Mouse (Mus musculus) heart, embryonic 14.5 days (tissue): ENCODE data around the gene Ankzf1. TPM values are rescaled to one million over a fixed set of nuclear protein-coding genes. Genes with fewer than 3 reads are reported as not detected.
A peak's percentile ranks its signal among the peaks of the same experiment; 100 is the strongest.

Experiments used
- ATAC-seq: fragments of 200-750 bp; cut with Nextera tagmentation; 2 replicates; pipeline ENCODE4 v1.8.0; 2017; ENCODE audit warnings: low read depth, moderate TSS enrichment; ENCODE audit not compliant: insufficient number of reproducible peaks, insufficient read depth, low FRiP score
- H3K27ac ChIP-seq, 2 experiments: fragments of 200-500 bp in 1 of 2; fragments of 300-500 bp in 1 of 2; sonication (generic) in 1 of 2; replicated peaks in 1 of 2; 2 replicates each; pipeline ENCODE4 v1.5.1; 2012 to 2014; ENCODE audit warnings: low read depth in 2 of 2, low read length in 2 of 2, control low read depth in 1 of 2, mild to moderate bottlenecking in 1 of 2, mixed read lengths in 1 of 2; ENCODE audit not compliant: control insufficient read depth in 1 of 2, insufficient read depth in 1 of 2
- H3K27me3 ChIP-seq: fragments of 300-500 bp; sonication (generic); 2 replicates; pipeline ENCODE4 v1.6.1; 2014; ENCODE audit warnings: mild to moderate bottlenecking, low read length, control low read depth; ENCODE audit not compliant: control insufficient read depth, insufficient read depth
- H3K36me3 ChIP-seq: fragments of 300-500 bp; sonication (generic); 2 replicates; pipeline ENCODE4 v1.6.1; 2014; ENCODE audit warnings: mild to moderate bottlenecking, control low read depth, low read length, mixed read lengths; ENCODE audit not compliant: control insufficient read depth, insufficient read depth
- H3K4me1 ChIP-seq, 2 experiments: fragments of 200-500 bp in 1 of 2; fragments of 300-500 bp in 1 of 2; sonication (generic) in 1 of 2; 2 replicates each; pipeline ENCODE4 v1.6.1; 2012 to 2014; ENCODE audit warnings: low read length in 2 of 2, control low read depth in 1 of 2, mixed read lengths in 1 of 2; ENCODE audit not compliant: control insufficient read depth in 2 of 2, insufficient read depth in 2 of 2
- H3K4me2 ChIP-seq: fragments of 300-500 bp; sonication (generic); 2 replicates; pipeline ENCODE4 v1.6.1; 2014; ENCODE audit warnings: mild to moderate bottlenecking, low read length
- H3K4me3 ChIP-seq, 2 experiments: fragments of 200-500 bp in 1 of 2; fragments of 300-500 bp in 1 of 2; sonication (generic) in 1 of 2; 2 replicates each; pipeline ENCODE4 v1.5.1; 2012 to 2014; ENCODE audit warnings: low read length in 2 of 2, mild to moderate bottlenecking in 2 of 2, control low read depth in 1 of 2, low read depth in 1 of 2, moderate library complexity in 1 of 2; ENCODE audit not compliant: control insufficient read depth in 1 of 2, insufficient read depth in 1 of 2
- H3K9ac ChIP-seq: fragments of 300-500 bp; sonication (generic); 2 replicates; pipeline ENCODE4 v1.6.1; 2014; ENCODE audit warnings: mild to moderate bottlenecking, low read length
- H3K9me3 ChIP-seq: fragments of 300-500 bp; sonication (generic); 2 replicates; pipeline ENCODE4 v1.6.1; 2016; ENCODE audit warnings: low read length, control low read depth; ENCODE audit not compliant: control insufficient read depth
- WGBS: fragments of 180-500 bp; shearing (Covaris S2); extraction: QIAGEN DNeasy Blood & Tissue Kit; methylation state at CpG from one replicate; pipeline ENCODE4 v1.1.7; 2014; 5-methylcytosine and 5-hydroxymethylcytosine counted together
- polyA plus RNA-seq: library from polyadenylated mRNA; unstranded; fragments of >200 nt; fragmentation: Nextera tagmentation; extraction: Ambion mirVana; gene quantifications from 2 replicates; pipeline ENCODE4 v1.2.1, GENCODE M21; 2014

The Ankzf1 gene
- 19.8 and 21.0 TPM in 2 replicates for polyA plus RNA-seq

GRCm38 (mm10) chr1:75191622-75192402, at the start of gene Ankzf1, which contains the start of gene Atg9a:
TSS of gene Ankzf1 (plus strand) at chr1:75192151.
TSS of gene Atg9a (minus strand) at chr1:75192196.
- peak within 1 kb of the TSS; percentile 64 to 66 for H3K4me3 ChIP-seq
- no peaks in the 10 kb centered on the region for H3K27me3 ChIP-seq
- no peaks in the 10 kb centered on the region for H3K9me3 ChIP-seq
- ATAC-seq: peak; percentile 99
- peaks cover 5 to 20% of the 10 kb centered on the region in 2 experiments for H3K4me1 ChIP-seq
- peak within 1 kb of the TSS; percentile 87 for H3K4me2 ChIP-seq
- WGBS: under 1% methylated on average over 56 of the region's 56 CpGs
- H3K27ac ChIP-seq: peak within 1 kb of the TSS; percentile 83 to 90
- peaks cover 48% of the 10 kb centered on the region for H3K36me3 ChIP-seq
- H3K9ac ChIP-seq: peak within 1 kb of the TSS; percentile 87

DNA sequence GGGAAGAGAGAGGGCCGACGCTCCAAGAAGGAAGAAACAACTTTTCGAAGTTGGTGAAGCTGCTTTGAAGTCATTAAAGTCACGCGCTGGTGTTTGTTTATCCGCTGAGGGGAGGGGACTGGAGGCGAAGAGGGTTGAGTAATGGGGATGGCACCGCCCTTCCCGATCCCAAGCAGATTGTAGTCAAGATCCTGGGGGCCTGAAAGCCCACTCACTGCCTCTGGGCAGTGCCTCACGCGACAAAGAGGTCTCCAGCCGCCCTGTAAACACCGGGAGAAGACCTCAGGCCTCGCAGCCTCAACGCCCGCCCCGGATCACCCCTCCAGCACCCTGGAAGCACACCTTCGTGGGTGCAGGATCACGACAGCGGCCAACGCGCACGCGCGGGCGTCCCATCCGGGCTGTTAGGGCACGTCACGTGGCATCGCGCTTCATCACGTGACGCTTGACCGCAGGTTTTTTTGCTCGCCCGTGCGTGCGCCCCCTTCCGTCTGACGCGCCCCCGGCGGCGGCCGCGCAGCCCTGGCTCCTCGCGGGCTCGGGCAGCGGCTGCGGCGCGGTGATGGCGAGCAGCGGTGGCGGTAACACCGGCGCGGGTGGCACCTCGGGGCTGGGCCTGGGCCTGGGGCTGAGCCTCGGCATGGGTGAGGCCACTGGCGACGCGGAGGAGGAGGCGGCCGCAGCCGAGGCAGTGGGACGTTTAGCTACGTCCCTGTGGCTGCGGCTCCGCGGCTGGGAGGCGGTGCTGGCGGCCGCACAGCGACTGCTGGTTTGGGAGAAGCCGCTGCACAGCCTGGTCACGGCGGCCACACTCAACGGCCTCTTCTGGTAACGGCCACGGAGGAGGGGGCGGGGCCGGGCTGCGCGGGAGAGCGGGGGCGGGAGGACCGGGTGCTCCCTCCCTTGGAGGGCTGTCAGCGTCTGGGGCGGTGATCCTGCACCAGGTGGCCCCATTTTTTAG, 49.4 kb upstream of the Ankzf1 start, which contains the start of the genes Cnppd1 and Retreg2:
Gene Cnppd1 (minus strand): TSS at position 411 of the 961 bp plus-strand sequence.
Gene Retreg2 (plus strand): TSS at position 478 of the 961 bp plus-strand sequence.
- under 1% methylated on average over 83 of the region's 91 CpGs for WGBS
- no peaks in the 10 kb centered on the region for H3K9me3 ChIP-seq
- H3K9ac ChIP-seq: peak within 1 kb of the TSS; percentile 95
- H3K4me2 ChIP-seq: peak within 1 kb of the TSS; percentile 87
- peak; percentile 85 for ATAC-seq
- H3K27ac ChIP-seq: peak within 1 kb of the TSS; percentile 93 to 94
- H3K36me3 ChIP-seq: peaks cover 62% of the 10 kb centered on the region
- H3K4me1 ChIP-seq: peaks cover 5 to 22% of the 10 kb centered on the region in 2 experiments
- no peaks in the 10 kb centered on the region for H3K27me3 ChIP-seq
- H3K4me3 ChIP-seq: peak within 1 kb of the TSS; percentile 84 to 90

GRCm38 (mm10) chr1:75145589-75145988, 46.4 kb upstream of the Ankzf1 start:
- Histone ChIP-seq H3K9ac (no peak overlapping the region), H3K4me2 (no peak overlapping the region), H3K4me1 (peaks cover 5 to 18% of the 10 kb centered on the region in 2 experiments), H3K4me3 (no peak overlapping the region), H3K27ac (no peak overlapping the region), H3K9me3 (no peaks in the 10 kb centered on the region), H3K36me3 (peaks cover 56% of the 10 kb centered on the region), H3K27me3 (no peaks in the 10 kb centered on the region)
- ATAC-seq: no peak
- whole genome bisulfite sequencing: 89% methylated on average over 3 of the region's 3 CpGs

DNA sequence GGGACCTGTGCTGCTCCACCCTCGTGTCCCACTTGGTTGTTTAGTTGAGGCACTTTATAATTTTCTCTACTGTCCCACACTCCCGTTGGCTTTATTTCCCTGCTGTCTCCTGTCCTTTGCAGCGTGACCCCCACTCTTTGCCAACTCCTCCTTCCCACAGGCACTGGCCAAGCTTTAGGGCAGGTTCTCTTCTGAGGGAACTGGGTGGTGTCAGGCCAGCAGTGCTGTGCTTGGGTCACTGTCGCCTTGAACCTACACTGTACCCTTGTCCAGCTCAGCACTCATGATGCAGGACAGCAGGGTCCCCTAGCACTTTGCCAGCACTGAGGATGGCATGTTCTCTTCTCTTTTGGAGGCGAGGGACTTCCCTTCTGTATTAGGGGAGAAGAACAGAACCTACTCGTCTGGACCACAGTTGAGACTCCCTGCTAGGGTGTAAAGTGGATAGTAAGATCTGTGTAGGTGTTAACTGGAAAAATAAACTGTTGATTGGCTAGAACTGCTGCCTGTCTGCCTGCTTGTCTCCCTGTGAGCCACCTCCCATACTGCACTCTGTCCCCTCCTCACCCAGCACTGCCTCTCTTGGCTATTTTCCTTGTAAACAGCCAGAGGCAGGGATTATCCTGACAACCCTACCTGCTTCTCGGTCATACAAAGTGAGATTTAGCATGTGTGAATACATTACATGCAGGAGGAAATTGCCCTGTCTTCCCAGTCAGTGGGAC, 44.4 kb upstream of the Ankzf1 start:
- Histone ChIP-seq H3K9ac (no peak overlapping the region), H3K4me1 (peaks cover 0 to 9% of the 10 kb centered on the region in 2 experiments; a peak in 2 of 4 replicates), H3K36me3 (peaks cover 56% of the 10 kb centered on the region), H3K27me3 (no peaks in the 10 kb centered on the region), H3K27ac (no peak overlapping the region), H3K9me3 (no peaks in the 10 kb centered on the region), H3K4me3 (no peak overlapping the region), H3K4me2 (no peak overlapping the region)
- ATAC-seq: no peak
- WGBS: 63% methylated on average over 7 of the region's 7 CpGs

- peaks cover 56% of the 10 kb centered on the region for H3K36me3 ChIP-seq
Measured at GRCm38 (mm10) chr1:75148727-75149126, 43.2 kb upstream of the Ankzf1 start.

GRCm38 (mm10) chr1:75155837-75156236, 36.1 kb upstream of the Ankzf1 start:
- 38% methylated on average over 3 of the region's 3 CpGs for WGBS
- H3K27me3 ChIP-seq: no peaks in the 10 kb centered on the region

More at GRCm38 (mm10) chr1:75148727-75149126, 43.2 kb upstream of the Ankzf1 start:
- Histone ChIP-seq H3K4me3 (no peak overlapping the region), H3K9me3 (no peaks in the 10 kb centered on the region), H3K27ac (no peak overlapping the region), H3K9ac (no peak overlapping the region), H3K4me1 (peaks cover 0 to 3% of the 10 kb centered on the region in 2 experiments; a peak in 2 of 4 replicates), H3K4me2 (no peak overlapping the region), H3K27me3 (no peaks in the 10 kb centered on the region)
- ATAC-seq: no peak
- 87% methylated on average over 4 of the region's 4 CpGs for WGBS

GRCm38 (mm10) chr1:75158990-75159389, 33.0 kb upstream of the Ankzf1 start:
- no peak overlapping the region for H3K9ac ChIP-seq
- no peaks in the 10 kb centered on the region for H3K36me3 ChIP-seq
- no peaks in the 10 kb centered on the region for H3K9me3 ChIP-seq
- H3K4me2 ChIP-seq: no peak overlapping the region
- no peak overlapping the region for H3K4me3 ChIP-seq
- no peak overlapping the region for H3K27ac ChIP-seq
- H3K27me3 ChIP-seq: no peaks in the 10 kb centered on the region
- ATAC-seq: no peak
- H3K4me1 ChIP-seq: no peaks in the 10 kb centered on the region

More at GRCm38 (mm10) chr1:75155837-75156236, 36.1 kb upstream of the Ankzf1 start:
- no peaks in the 10 kb centered on the region for H3K9me3 ChIP-seq
- H3K9ac ChIP-seq: no peak overlapping the region
- no peak overlapping the region for H3K4me3 ChIP-seq
- H3K36me3 ChIP-seq: no peaks in the 10 kb centered on the region
- no peak for ATAC-seq
- no peak overlapping the region for H3K27ac ChIP-seq
- no peaks in the 10 kb centered on the region for H3K4me1 ChIP-seq
- no peak overlapping the region for H3K4me2 ChIP-seq
